Mouse (Mus musculus) liver, adult 10 weeks (tissue): ENCODE measurements around the gene Tmco4. TPM values are rescaled to one million over a fixed set of nuclear protein-coding genes. Genes with fewer than 3 reads are reported as not detected.

Experiments used
- polyA plus RNA-seq: library from polyadenylated mRNA; stranded (reverse); fragments of 350-450 nt; fragmentation: Illumina TruSeq; extraction: RNeasy Lipid Tissue Mini Kit (QIAGEN cat#74804); gene quantifications from one replicate; pipeline ENCODE4 v1.2.3, GENCODE M21; 2014; ENCODE audit warnings: low read depth, low replicate concordance

The Tmco4 gene
- 3.8 TPM for polyA plus RNA-seq

GRCm38 (mm10) chr4:138972827-138973718 lies at the start of gene Tmco4:
Gene Tmco4, plus strand, starts transcription at chr4:138972888.

GRCm38 (mm10) chr4:138966866-138967265 lies 5.8 kb upstream of the Tmco4 start, which contains the start of gene Rnf186:
Gene Rnf186, plus strand, starts transcription at chr4:138967112.

GRCm38 (mm10) chr4:139075041-139075711 lies 102.5 kb downstream of the Tmco4 start, which contains the start of gene Htr6:
Gene Htr6, minus strand, starts transcription at chr4:139075570.

GRCm38 (mm10) chr4:139092356-139093195 lies 119.9 kb downstream of the Tmco4 start, which contains the start of gene Nbl1:
Gene Nbl1, minus strand, starts transcription at chr4:139092993.

Other genes starting within 250 kb of the Tmco4 start
- not detected for gene Pla2g2c, start 248.1 kb upstream of the Tmco4 start, polyA plus RNA-seq
- not detected for gene Ubxn10, start 235.7 kb upstream of the Tmco4 start, polyA plus RNA-seq
- gene Pla2g2f, start 215.3 kb upstream of the Tmco4 start, polyA plus RNA-seq: not detected
- gene Pla2g2d, start 197.2 kb upstream of the Tmco4 start, polyA plus RNA-seq: not detected
- gene Pla2g5, start 109.4 kb upstream of the Tmco4 start, polyA plus RNA-seq: not detected
- not detected for gene Gm13030, start 98.9 kb upstream of the Tmco4 start, polyA plus RNA-seq
- gene Pla2g2e, start 94.9 kb upstream of the Tmco4 start, polyA plus RNA-seq: not detected
- 0.85 TPM for gene Otud3, start 58.9 kb upstream of the Tmco4 start, polyA plus RNA-seq
- 3.2 TPM for gene Rnf186, start 5.8 kb upstream of the Tmco4 start, polyA plus RNA-seq
- not detected for gene Htr6, start 102.7 kb downstream of the Tmco4 start, polyA plus RNA-seq
- gene Nbl1, start 120.1 kb downstream of the Tmco4 start, polyA plus RNA-seq: not detected
- 107 TPM for gene Minos1, start 158.2 kb downstream of the Tmco4 start, polyA plus RNA-seq
- 28.4 TPM for gene Capzb, start 220.0 kb downstream of the Tmco4 start, polyA plus RNA-seq